Mouse (Mus musculus) telencephalon, adult 2 months (tissue): Measurements from ENCODE around the gene Dbn1.

ENCODE experiments used
- DNase-seq: peaks from one replicate; pipeline ENCODE4 v3.0.0-alpha.2; 2011; ENCODE audit warnings: low read depth, low spot score

Dbn1 gene

DNA sequence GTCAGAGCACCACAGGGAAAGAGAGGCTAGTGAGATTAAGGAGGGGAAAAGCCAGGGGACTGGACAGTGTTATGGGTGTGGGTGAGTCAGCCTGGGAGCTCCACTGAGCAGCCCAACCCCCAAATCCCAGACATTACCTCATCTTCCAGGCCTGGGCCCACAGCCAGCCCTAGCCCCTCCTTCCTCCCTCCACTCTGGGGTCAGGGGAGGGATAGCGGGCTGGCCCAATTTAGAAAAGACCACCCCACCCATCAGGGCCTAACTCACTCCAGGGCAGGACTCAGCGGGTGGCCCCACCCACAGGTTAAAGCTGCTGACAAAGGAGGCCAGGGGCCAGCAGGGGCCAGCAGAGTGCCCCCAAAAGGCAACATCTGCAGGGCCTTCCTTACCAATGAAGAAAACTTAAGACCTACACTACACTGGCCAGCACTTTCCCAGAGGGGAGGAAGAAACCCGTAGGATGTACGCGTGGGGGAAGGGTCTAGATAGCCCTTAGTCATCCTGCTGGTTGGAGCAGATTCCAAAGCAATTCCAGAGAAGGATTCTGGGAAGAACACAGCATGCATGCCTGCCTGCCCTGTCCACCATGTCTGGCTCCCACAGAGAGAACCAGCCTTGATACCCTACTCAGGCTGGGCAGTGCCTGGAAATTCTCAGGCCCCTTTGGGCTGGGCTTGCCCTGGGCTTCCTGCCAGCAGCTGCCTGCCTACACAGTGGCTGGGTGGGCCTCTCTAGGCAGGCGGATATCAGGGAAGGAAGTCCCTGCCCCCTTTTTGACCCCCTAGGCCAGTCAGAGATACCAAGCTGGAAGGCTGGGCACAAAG, 23.0 kb upstream of the Dbn1 start:
- DNase-seq: no peak

DNA sequence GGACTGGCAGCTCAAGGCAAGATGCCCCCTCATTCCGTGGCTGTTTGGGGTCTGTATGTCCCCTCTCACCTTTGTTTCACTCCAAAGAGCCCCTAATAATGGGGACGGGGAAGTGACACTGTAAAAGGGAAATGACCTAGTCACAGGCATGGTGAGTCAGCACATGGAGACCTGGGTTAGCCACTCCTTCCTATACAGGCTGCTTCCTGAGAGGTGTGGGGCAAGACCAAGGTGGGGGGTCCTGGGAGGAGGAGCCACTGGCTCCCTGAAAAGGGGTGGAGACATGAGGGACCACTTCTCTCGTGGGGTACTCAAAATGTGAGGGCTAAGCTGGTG, 22.4 kb upstream of the Dbn1 start:
- no peak for DNase-seq

DNA sequence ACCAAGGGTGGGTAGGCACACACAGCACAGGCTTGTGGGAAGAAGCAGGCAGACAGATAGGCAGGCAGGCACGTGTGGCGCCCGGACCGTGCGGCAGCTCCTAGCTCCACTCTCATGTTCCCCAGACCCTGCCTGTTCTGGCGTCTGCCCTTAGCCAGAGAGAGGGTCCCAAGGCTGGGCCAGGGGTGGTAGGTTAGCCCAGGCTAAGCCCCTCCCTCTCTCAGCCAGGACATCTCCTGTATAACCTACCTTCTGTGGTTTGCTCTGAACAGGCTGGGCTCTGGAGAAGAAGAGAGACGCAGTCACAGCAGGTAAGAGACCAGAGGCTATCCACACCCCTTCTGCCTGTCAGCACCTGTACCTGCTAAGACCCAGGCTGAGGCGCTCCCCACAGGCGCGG, 20.6 kb upstream of the Dbn1 start:
- DNase-seq: no peak

GRCm38 (mm10) chr13:55507877-55508276, 20.0 kb upstream of the Dbn1 start:
- no peak for DNase-seq

GRCm38 (mm10) chr13:55506697-55507096, 18.8 kb upstream of the Dbn1 start:
- DNase-seq: no peak

GRCm38 (mm10) chr13:55505810-55506209, 17.9 kb upstream of the Dbn1 start:
- no peak for DNase-seq

- no peak for DNase-seq
These were observed 16.5 kb upstream of the Dbn1 start for GRCm38 (mm10) chr13:55504390-55504789.

- no peak for DNase-seq
These were observed 14.5 kb upstream of the Dbn1 start for GRCm38 (mm10) chr13:55502405-55502804.

DNA sequence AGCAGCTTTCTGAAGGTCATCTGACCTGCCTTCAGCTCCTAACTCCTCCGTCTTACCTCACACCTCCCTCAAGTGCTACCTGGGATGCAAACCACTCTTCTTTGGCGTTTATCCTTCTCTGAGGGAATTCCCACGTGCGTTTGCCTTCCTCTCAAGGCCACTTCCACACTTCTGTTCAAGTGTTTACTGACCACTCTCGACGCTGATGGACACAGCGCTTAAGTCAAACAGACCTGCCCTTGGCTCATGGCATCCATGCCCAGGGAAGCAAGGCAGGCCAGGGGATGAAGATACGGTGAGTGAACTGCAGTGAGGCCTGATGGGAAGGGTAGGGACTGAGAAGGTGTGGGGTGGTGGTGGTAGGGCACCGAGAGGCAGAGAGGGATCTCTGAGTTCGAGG, 12.7 kb upstream of the Dbn1 start:
- no peak for DNase-seq

GRCm38 (mm10) chr13:55498906-55499305, 11.0 kb upstream of the Dbn1 start:
- no peak for DNase-seq

DNA sequence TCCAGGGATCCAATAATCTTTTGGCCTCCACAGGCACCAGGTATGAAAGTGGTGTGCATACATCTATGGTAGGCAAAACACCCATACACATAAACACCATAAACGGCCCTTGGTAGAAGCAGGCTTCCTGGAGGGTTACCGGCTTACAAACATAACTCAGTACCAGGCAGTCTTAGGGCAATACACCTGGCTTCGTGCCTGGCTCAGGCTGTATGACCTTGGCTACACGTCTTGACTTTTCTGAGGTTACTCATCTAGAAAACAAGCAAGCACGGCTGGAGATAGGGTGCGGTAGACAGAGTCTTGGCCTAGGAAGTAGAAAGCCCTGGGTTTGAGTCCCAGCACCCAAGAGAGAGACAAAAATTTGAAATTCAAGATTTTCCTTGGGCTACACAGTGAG, 8.8 kb upstream of the Dbn1 start:
- no peak for DNase-seq

- DNase-seq: no peak
These were observed 7.8 kb upstream of the Dbn1 start for GRCm38 (mm10) chr13:55495702-55496101.

- DNase-seq: no peak
These were observed 7.1 kb upstream of the Dbn1 start for GRCm38 (mm10) chr13:55494883-55495621.

- no peak for DNase-seq
These were observed 6.3 kb upstream of the Dbn1 start for GRCm38 (mm10) chr13:55494257-55494656.

DNA sequence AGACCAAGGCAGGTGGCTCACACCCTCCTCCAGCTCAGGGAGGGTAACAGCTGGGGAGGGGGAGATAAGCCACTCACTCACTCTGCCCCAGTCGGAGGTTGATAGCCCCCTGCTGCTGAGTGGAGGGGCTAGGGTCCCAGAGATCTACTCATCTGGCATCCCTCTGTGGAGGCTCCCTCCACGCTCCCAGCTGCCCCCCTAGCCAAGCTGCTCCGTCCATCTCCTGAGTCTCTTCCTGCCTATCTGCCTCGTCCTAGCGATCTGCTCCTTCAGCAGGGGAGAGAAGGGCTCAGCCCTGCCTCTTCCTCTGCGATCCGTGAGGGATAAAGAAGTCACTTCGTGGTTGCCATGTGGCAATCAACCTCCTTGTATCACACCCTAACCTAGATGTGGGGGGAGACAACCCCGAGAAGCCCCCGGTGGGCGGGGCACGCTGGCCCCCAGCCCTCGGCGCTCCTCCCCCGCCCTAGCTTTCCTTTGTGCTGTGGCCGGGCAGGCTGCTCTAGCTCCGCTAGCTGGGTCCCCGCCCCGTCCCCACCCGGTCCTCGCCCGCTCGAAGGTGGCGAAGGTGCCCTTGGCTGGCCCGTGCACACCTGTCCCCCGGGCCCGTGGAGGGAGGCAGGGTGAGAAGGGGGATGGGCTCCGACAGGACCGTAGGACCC, 864 bp downstream of the Dbn1 start:
- DNase-seq: no peak

GRCm38 (mm10) chr13:55486029-55486794, 1.7 kb downstream of the Dbn1 start:
- DNase-seq: no peak

DNA sequence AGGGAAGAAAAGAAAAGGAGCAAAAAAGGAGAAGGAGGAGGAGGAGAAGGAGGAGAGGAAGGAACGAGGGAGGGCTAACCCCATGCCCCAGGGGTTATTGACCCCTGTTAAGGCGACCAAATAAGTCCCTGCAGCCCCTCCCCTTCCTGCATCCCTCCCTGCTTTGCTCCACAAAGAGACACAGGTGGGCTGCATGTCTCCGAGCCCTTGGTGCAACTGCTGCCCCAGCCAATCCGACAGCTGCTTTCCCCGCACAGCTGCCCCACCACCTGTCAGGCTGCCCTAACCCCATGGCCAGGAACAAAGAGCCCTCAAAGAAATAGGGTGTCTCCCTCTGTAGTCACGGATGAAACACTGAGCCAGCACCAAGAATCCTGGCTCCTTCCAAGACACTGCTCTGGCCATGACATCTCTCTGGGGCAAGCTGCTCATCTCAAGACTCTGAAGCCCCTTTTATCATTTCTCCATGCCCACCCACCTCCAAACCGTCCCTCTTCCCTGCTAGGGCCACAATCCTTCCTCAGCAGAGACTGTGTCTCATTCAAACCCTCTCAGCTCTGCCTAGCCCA, 3.3 kb downstream of the Dbn1 start:
- no peak for DNase-seq

DNA sequence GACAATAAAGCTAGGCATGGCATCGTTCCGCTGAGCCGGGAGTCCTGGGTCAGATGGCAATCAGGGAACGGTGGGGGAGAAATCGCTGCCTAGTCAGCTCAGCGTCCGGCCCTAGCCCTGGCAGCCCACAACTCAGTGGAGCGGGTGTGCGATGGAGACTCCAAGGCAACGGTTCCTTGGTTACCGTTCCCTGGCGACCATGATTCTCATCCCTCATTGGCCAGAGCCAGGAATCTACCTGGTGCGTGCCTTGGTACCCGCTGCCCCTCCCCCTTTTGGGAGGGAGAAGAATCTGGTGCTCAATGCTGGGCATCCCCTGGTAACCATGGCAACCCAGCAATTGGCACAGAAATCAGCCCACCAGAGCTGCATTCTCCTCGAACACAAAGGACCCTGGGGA, 4.3 kb downstream of the Dbn1 start:
- DNase-seq: peak; percentile 94

DNA sequence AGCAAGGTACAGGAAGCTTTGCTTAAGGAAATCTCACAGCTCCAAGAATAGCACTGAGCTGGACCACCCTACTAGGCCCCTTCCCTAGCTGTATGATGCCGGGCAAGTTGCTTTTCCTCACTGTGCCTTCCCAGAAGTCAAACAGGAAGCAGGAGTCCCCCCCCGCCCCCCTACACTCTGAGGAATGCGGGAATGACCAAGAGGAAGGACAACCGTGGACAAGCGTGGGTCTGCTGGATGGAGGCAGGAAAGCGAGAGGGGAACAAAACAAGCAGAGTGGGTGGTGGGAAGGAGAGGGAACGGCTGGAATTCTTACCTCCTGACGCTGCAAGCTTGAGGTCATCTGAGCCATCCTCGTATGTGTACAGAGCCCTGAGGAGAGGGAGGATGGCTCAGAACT, 4.8 kb downstream of the Dbn1 start:
- no peak for DNase-seq

GRCm38 (mm10) chr13:55482542-55482941, 5.4 kb downstream of the Dbn1 start:
- DNase-seq: no peak

DNA sequence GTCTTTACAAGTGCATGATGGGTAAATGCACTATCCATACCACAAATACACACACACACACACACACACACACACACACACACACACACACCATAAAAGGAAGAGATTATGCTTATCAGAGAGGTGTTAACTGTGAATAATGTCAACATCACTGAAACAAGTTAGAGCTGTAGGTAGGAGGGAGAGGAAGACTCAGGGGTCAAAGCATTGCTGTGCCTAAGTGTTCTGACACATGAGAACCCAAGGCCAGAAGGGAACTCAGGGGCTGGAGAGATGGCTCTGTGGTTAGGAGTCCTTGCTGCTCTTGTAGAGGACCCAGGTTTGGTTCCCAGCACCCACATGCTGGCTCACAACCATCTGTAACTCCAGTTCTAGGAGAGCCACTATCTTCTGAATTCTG, 8.0 kb downstream of the Dbn1 start:
- no peak for DNase-seq

- no peak for DNase-seq
These were observed 8.9 kb downstream of the Dbn1 start for GRCm38 (mm10) chr13:55479008-55479407.
